Comparison of ENCODE assay signal across 16 mouse cellular contexts in the genomic region with DNA sequence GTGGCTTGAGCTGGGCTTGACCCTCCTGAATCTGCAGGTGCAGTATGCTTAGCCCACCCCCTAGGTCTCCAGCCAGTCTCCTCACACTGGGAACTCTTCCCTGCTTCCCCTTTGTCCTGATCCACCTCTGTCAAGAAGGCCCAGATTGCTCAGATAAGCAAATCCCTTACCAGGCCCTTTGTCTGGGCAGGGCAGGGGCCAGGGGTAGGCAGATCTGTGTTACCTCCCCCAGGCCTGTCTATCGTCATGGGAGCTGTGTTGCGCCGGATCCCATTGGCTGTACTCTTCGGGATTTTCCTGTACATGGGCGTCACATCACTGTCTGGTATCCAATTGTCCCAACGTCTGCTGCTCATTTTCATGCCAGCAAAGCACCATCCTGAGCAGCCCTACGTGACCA. TPM values are rescaled to one million over a fixed set of nuclear protein-coding genes. Genes with fewer than 3 reads are reported as not detected.
"Had no signal": no experiment of that assay in that cellular context is flagged by ENCODE, and none has a peak within 500 bp of the region (broad histone marks: within the 10 kb centered on the region; RNA-seq: fewer than 3 reads in every experiment).

No protein-coding gene starts in this region.

- H3K4me3 ChIP-seq: liver, embryonic 15.5 days; neural tube, embryonic 13.5 days; stomach, embryonic 15.5 days had no signal

- DNase-seq: kidney, adult 9 months; kidney, postnatal 36 days; lung, adult 2 months; lung, postnatal 36 days; midbrain, embryonic 14.5 days; right cerebral cortex, postnatal 14 days; thymus, adult 2 months; thymus, postnatal 25 days had no signal

- H3K27ac ChIP-seq: kidney, postnatal 0 days; liver, embryonic 15.5 days; neural tube, embryonic 13.5 days; stomach, embryonic 15.5 days had no signal

- H3K4me2 ChIP-seq: liver, embryonic 11.5 days; liver, embryonic 15.5 days; neural tube, embryonic 13.5 days; stomach, embryonic 15.5 days had no signal

- H3K36me3 ChIP-seq: liver, embryonic 15.5 days had no signal

- H3K9ac ChIP-seq: liver, embryonic 15.5 days; neural tube, embryonic 13.5 days; stomach, embryonic 15.5 days had no signal

- H3K27me3 ChIP-seq: neural tube, embryonic 13.5 days had no signal

- ATAC-seq: lung, postnatal 0 days had no signal

- H3K9me3 ChIP-seq: liver, embryonic 15.5 days; neural tube, embryonic 13.5 days; stomach, embryonic 15.5 days had no signal

RNA-seq across cellular contexts. Expression of a gene that starts 11.0 kb away (rescaled TPM):
- total RNA-seq: monocyte, adult 5-6 weeks had no signal

RNA-seq across cellular contexts. Expression of a gene that starts 50.2 kb away (rescaled TPM):
- total RNA-seq: megakaryocyte progenitor cell, adult 5-6 weeks; monocyte, adult 5-6 weeks had no signal

RNA-seq across cellular contexts. Expression of a gene that starts 50.8 kb away (rescaled TPM):
- total RNA-seq: monocyte, adult 5-6 weeks had no signal
